Mouse (Mus musculus): ENCODE measurements around the gene Pla2g4b. TPM values are rescaled to one million over a fixed set of nuclear protein-coding genes. Genes with fewer than 3 reads are reported as not detected.

Gene Pla2g4b
- polyA plus RNA-seq, 1 experiment from 2014 or later, result 1.9 TPM

DNA sequence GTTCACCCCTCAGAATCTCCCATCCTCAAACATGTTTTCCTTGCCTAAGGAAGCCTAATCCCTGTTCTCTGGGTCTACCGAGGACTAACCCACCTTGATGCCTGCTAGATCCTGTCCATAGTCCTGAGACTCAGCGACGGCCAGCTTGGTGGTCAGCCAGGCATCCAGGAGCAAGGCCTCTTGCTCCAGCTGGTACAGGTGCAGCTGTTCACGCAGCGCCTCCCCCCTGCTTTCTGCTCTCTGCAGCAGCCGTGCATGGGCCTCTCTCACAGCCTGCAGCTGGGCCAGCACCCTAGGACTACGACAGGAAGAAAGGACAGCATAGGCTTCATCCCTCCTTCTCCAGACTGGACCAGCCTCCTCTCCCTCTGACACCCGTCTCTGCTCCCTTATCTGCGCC is 15.0 kb downstream of the Pla2g4b start:
- Histone ChIP-seq H3K4me3 (ENCODE audit: low read depth, low read length) (no peak overlapping the region), H3K9me3 (ENCODE audit: control insufficient read depth, low read length) (no peaks in the 10 kb centered on the region), H3K9ac (ENCODE audit: low read length) (no peak overlapping the region), H3K36me3 (ENCODE audit: control insufficient read depth, insufficient read depth, low read length) (no peaks in the 10 kb centered on the region), H3K27me3 (ENCODE audit: control insufficient read depth, insufficient read depth, low read length) (no peaks in the 10 kb centered on the region), H3K27ac (replicated peaks; ENCODE audit: low read depth, low read length) (no peak overlapping the region), H3K4me1 (ENCODE audit: control insufficient read depth, insufficient read depth, low read length) (no peaks in the 10 kb centered on the region), H3K4me2 (ENCODE audit: low read depth, severe bottlenecking) (no peak overlapping the region)
- no peak for DNase-seq (ENCODE audit: low spot score)
- ATAC-seq (ENCODE audit: insufficient number of reproducible peaks, low FRiP score, low TSS enrichment, low read depth), result no peak
- WGBS, result 70% methylated on average over 9 of the region's 9 CpGs

DNA sequence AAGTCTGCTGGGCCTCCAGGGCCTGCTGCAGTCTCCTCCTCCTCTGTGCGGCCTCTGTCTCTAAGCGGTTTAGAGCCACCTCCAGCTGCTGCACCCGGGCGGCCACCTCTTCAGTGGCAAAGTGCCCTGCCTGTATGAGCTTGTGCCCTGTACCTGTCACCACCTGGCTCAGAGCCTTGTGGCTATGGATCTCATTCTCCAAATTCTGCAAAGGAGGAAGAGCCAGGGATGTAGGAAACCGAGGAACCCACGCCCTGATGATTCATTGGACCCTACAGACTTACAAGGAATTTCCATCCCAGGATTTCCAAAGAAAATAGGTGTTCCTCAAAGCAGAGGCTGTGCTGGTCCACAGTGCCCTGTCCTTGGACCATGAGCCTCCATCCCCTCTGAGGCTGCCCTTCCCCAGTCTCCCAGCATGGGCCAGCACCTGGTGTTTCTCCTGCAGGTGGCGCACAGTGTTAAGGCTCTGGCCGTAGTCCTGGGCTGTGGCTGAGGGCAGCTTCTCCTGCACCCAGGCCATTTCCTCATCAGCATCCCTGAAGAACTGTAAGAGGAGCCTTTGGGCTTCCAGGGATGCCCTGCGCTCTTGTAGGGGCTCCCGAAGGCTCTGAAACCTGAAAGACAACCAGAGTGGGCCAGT is 16.5 kb downstream of the Pla2g4b start:
- DNase-seq (ENCODE audit: low spot score), result peak; percentile 61
- no peak overlapping the region for H3K27ac ChIP-seq (replicated peaks; ENCODE audit: low read depth, low read length)
- no peak for ATAC-seq (ENCODE audit: insufficient number of reproducible peaks, low FRiP score, low TSS enrichment, low read depth)
- H3K27me3 ChIP-seq (ENCODE audit: control insufficient read depth, insufficient read depth, low read length), result no peaks in the 10 kb centered on the region
- no peak overlapping the region for H3K4me3 ChIP-seq (ENCODE audit: low read depth, low read length)
- H3K9me3 ChIP-seq (ENCODE audit: control insufficient read depth, low read length), result no peaks in the 10 kb centered on the region
- no peaks in the 10 kb centered on the region for H3K36me3 ChIP-seq (ENCODE audit: control insufficient read depth, insufficient read depth, low read length)
- no peak overlapping the region for H3K4me2 ChIP-seq (ENCODE audit: low read depth, severe bottlenecking)
- WGBS, result 60% methylated on average over 10 of the region's 10 CpGs
- H3K4me1 ChIP-seq (ENCODE audit: control insufficient read depth, insufficient read depth, low read length), result no peaks in the 10 kb centered on the region
- no peak overlapping the region; the same call in 1 of the 2 replicates for H3K9ac ChIP-seq (ENCODE audit: low read length)

GRCm38 (mm10) chr2:120051405-120051804 is 18.2 kb downstream of the Pla2g4b start:
- no peaks in the 10 kb centered on the region for H3K9me3 ChIP-seq (ENCODE audit: control insufficient read depth, low read length)
- WGBS, result 69% methylated on average over 6 of the region's 6 CpGs
- H3K27ac ChIP-seq (replicated peaks; ENCODE audit: low read depth, low read length), result no peak overlapping the region
- H3K36me3 ChIP-seq (ENCODE audit: control insufficient read depth, insufficient read depth, low read length), result no peaks in the 10 kb centered on the region
- no peak overlapping the region for H3K4me2 ChIP-seq (ENCODE audit: low read depth, severe bottlenecking)
- no peak overlapping the region for H3K9ac ChIP-seq (ENCODE audit: low read length)
- no peak overlapping the region for H3K4me3 ChIP-seq (ENCODE audit: low read depth, low read length)
- no peak for ATAC-seq (ENCODE audit: insufficient number of reproducible peaks, low FRiP score, low TSS enrichment, low read depth)
- no peaks in the 10 kb centered on the region for H3K27me3 ChIP-seq (ENCODE audit: control insufficient read depth, insufficient read depth, low read length)
- no peaks in the 10 kb centered on the region for H3K4me1 ChIP-seq (ENCODE audit: control insufficient read depth, insufficient read depth, low read length)
- no peak for DNase-seq (ENCODE audit: low spot score)

GRCm38 (mm10) chr2:120054771-120055552 is 21.7 kb downstream of the Pla2g4b start:
- WGBS, result 88% methylated on average over 12 of the region's 12 CpGs

GRCm38 (mm10) chr2:120055923-120056322 is 22.7 kb downstream of the Pla2g4b start:
- no peak for ATAC-seq (ENCODE audit: insufficient number of reproducible peaks, low FRiP score, low TSS enrichment, low read depth)

More at GRCm38 (mm10) chr2:120054771-120055552, 21.7 kb downstream of the Pla2g4b start:
- H3K27me3 ChIP-seq (ENCODE audit: control insufficient read depth, insufficient read depth, low read length), result no peaks in the 10 kb centered on the region
- H3K27ac ChIP-seq (replicated peaks; ENCODE audit: low read depth, low read length), result no peak overlapping the region
- no peak overlapping the region for H3K4me3 ChIP-seq (ENCODE audit: low read depth, low read length)
- no peak overlapping the region for H3K4me2 ChIP-seq (ENCODE audit: low read depth, severe bottlenecking)
- no peaks in the 10 kb centered on the region for H3K36me3 ChIP-seq (ENCODE audit: control insufficient read depth, insufficient read depth, low read length)
- no peak overlapping the region for H3K9ac ChIP-seq (ENCODE audit: low read length)
- ATAC-seq (ENCODE audit: insufficient number of reproducible peaks, low FRiP score, low TSS enrichment, low read depth) (no peak), DNase-seq (ENCODE audit: low spot score) (no peak)
- H3K4me1 ChIP-seq (ENCODE audit: control insufficient read depth, insufficient read depth, low read length), result no peaks in the 10 kb centered on the region
- no peaks in the 10 kb centered on the region for H3K9me3 ChIP-seq (ENCODE audit: control insufficient read depth, low read length)

GRCm38 (mm10) chr2:120058818-120059217 is 25.6 kb downstream of the Pla2g4b start:
- no peaks in the 10 kb centered on the region for H3K36me3 ChIP-seq (ENCODE audit: control insufficient read depth, insufficient read depth, low read length)
- no peak overlapping the region for H3K27ac ChIP-seq (replicated peaks; ENCODE audit: low read depth, low read length)
- no peaks in the 10 kb centered on the region for H3K4me1 ChIP-seq (ENCODE audit: control insufficient read depth, insufficient read depth, low read length)
- no peaks in the 10 kb centered on the region for H3K27me3 ChIP-seq (ENCODE audit: control insufficient read depth, insufficient read depth, low read length)
- H3K4me2 ChIP-seq (ENCODE audit: low read depth, severe bottlenecking), result no peak overlapping the region
- WGBS, result 79% methylated on average over 4 of the region's 4 CpGs
- no peak overlapping the region for H3K4me3 ChIP-seq (ENCODE audit: low read depth, low read length)
- H3K9me3 ChIP-seq (ENCODE audit: control insufficient read depth, low read length), result no peaks in the 10 kb centered on the region
- DNase-seq (ENCODE audit: low spot score) (no peak), ATAC-seq (ENCODE audit: insufficient number of reproducible peaks, low FRiP score, low TSS enrichment, low read depth) (no peak)
- H3K9ac ChIP-seq (ENCODE audit: low read length), result no peak overlapping the region

More at GRCm38 (mm10) chr2:120055923-120056322, 22.7 kb downstream of the Pla2g4b start:
- H3K4me1 ChIP-seq (ENCODE audit: control insufficient read depth, insufficient read depth, low read length), result no peaks in the 10 kb centered on the region
- H3K9ac ChIP-seq (ENCODE audit: low read length), result no peak overlapping the region
- no peaks in the 10 kb centered on the region for H3K9me3 ChIP-seq (ENCODE audit: control insufficient read depth, low read length)
- H3K36me3 ChIP-seq (ENCODE audit: control insufficient read depth, insufficient read depth, low read length), result no peaks in the 10 kb centered on the region
- no peak overlapping the region for H3K27ac ChIP-seq (replicated peaks; ENCODE audit: low read depth, low read length)
- DNase-seq (ENCODE audit: low spot score), result no peak
- H3K4me2 ChIP-seq (ENCODE audit: low read depth, severe bottlenecking), result no peak overlapping the region
- 93% methylated on average over 10 of the region's 10 CpGs for WGBS
- no peaks in the 10 kb centered on the region for H3K27me3 ChIP-seq (ENCODE audit: control insufficient read depth, insufficient read depth, low read length)
- H3K4me3 ChIP-seq (ENCODE audit: low read depth, low read length), result no peak overlapping the region

DNA sequence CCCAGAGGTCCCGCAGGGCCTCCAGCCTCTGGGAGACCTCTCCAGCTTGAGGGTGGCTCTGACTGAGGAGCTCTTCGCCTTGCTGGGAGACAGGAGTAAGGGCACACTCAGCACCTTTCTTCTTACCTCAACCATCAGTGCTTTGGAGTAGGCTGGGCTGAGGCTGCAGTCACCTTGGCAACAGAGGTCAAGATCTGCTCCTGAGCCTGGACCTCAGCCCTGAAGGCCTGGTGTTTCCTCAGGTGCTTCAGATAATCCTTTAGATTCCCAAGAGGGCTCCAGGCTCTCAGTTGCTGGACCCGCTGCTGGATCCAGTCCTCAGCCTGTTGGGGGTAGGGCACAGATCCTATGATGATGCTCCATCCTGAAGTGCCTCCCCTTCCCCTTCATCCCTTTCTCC is 26.2 kb downstream of the Pla2g4b start:
- no peak for DNase-seq (ENCODE audit: low spot score)
- H3K4me1 ChIP-seq (ENCODE audit: control insufficient read depth, insufficient read depth, low read length), result no peaks in the 10 kb centered on the region
- H3K4me2 ChIP-seq (ENCODE audit: low read depth, severe bottlenecking), result no peak overlapping the region; the same call in 1 of the 2 replicates
- no peak overlapping the region for H3K9ac ChIP-seq (ENCODE audit: low read length)
- H3K9me3 ChIP-seq (ENCODE audit: control insufficient read depth, low read length), result no peaks in the 10 kb centered on the region
- H3K27me3 ChIP-seq (ENCODE audit: control insufficient read depth, insufficient read depth, low read length), result no peaks in the 10 kb centered on the region
- no peak overlapping the region for H3K4me3 ChIP-seq (ENCODE audit: low read depth, low read length)
- ATAC-seq (ENCODE audit: insufficient number of reproducible peaks, low FRiP score, low TSS enrichment, low read depth), result no peak
- no peaks in the 10 kb centered on the region for H3K36me3 ChIP-seq (ENCODE audit: control insufficient read depth, insufficient read depth, low read length)
- WGBS, result 88% methylated on average over 3 of the region's 3 CpGs
- H3K27ac ChIP-seq (replicated peaks; ENCODE audit: low read depth, low read length), result no peak overlapping the region

- no peaks in the 10 kb centered on the region for H3K27me3 ChIP-seq (ENCODE audit: control insufficient read depth, insufficient read depth, low read length)
- no peak for DNase-seq (ENCODE audit: low spot score)
- H3K27ac ChIP-seq (replicated peaks; ENCODE audit: low read depth, low read length), result no peak overlapping the region
- ATAC-seq (ENCODE audit: insufficient number of reproducible peaks, low FRiP score, low TSS enrichment, low read depth), result no peak
- no peak overlapping the region for H3K4me3 ChIP-seq (ENCODE audit: low read depth, low read length)
- WGBS, result 75% methylated on average over 6 of the region's 6 CpGs
- H3K4me1 ChIP-seq (ENCODE audit: control insufficient read depth, insufficient read depth, low read length), result no peaks in the 10 kb centered on the region
- H3K9me3 ChIP-seq (ENCODE audit: control insufficient read depth, low read length), result no peaks in the 10 kb centered on the region
- H3K36me3 ChIP-seq (ENCODE audit: control insufficient read depth, insufficient read depth, low read length), result no peaks in the 10 kb centered on the region
- H3K4me2 ChIP-seq (ENCODE audit: low read depth, severe bottlenecking), result no peak overlapping the region
- no peak overlapping the region for H3K9ac ChIP-seq (ENCODE audit: low read length)
These were observed 27.0 kb downstream of the Pla2g4b start for GRCm38 (mm10) chr2:120060190-120060589.
